Comparison of ENCODE assay signal across 8 mouse cellular contexts in the genomic region with DNA sequence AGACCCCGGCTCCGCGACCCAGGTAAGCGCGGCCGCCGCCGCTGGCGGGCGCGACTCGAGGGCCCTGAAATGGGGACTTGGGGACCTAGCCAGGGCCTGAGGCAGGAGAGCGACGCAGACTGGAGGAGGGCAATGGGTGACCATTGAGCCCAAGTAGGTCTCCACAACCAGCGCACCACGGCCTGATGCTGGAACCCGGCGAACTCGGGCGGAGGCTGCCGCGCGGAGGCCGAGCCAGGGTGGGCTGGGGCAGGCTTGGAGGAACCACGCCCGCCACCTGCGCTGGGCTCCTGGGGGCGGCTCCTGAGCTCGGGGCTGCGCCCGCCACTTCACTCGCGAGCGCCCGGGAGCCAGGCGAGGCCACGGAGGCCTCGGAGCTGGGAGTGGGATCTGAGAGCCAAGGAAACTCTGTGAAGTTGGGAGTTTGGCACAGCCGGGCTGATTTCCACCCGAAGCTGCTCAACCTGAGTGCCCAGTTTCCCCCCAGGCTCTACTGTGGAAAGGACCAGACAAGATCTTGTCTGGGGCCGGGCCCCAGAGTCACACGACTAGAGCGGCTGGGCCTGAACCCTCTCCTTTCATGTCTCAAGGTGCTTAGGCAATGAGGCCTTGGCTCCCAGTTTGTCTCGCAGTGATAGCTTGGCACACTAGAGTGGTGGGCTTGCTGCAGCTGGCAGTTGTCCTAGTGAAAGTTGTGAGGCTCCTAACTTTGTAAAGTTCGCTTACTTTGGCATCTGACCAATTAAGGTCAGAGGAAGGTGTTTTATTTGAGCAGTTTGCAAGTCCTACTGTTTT. TPM values are rescaled to one million over a fixed set of nuclear protein-coding genes. Genes with fewer than 3 reads are reported as not detected.
A peak's percentile ranks its signal among the peaks of the same experiment; 100 is the strongest.
DNase-seq lines count a peak whose midpoint lies in the region; ATAC-seq and TF ChIP-seq lines count a peak whose summit lies in the region.

No protein-coding gene starts in this region.

- peak overlapping the region; percentile 66 for H3K9ac ChIP-seq in heart, embryonic 14.5 days (ENCODE audit: low read length)
- H3K9ac ChIP-seq in kidney, embryonic 14.5 days (ENCODE audit: low read depth, low read length), result peak overlapping the region; percentile 52
- peak overlapping the region; percentile 63 for H3K9ac ChIP-seq in midbrain, embryonic 12.5 days (replicated peaks)

- no peak for TF ChIP-seq POLR2A in bone marrow macrophage, adult 2 months (IDR thresholded peaks at IDR 0.05; ENCODE audit: borderline replicate concordance, low read depth, low read length)

- H3K27me3 ChIP-seq in heart, embryonic 14.5 days (ENCODE audit: control insufficient read depth, insufficient read depth, low read length), result peaks cover 62% of the 10 kb centered on the region
- peaks cover 63% of the 10 kb centered on the region for H3K27me3 ChIP-seq in forebrain, embryonic 10.5 days (ENCODE audit: poor library complexity, severe bottlenecking)
- H3K27me3 ChIP-seq in kidney, embryonic 14.5 days (ENCODE audit: control insufficient read depth, insufficient read depth, low read length), result peaks cover 19% of the 10 kb centered on the region
- H3K27me3 ChIP-seq in midbrain, embryonic 12.5 days, result peaks cover 53% of the 10 kb centered on the region

- no peak for TF ChIP-seq CTCF in bone marrow macrophage, adult 2 months (IDR thresholded peaks at IDR 0.05; ENCODE audit: low read depth, low read length)

- H3K4me1 ChIP-seq in heart, embryonic 14.5 days (ENCODE audit: control insufficient read depth in 2 of 2, insufficient read depth in 2 of 2, low read length in 2 of 2), result peaks cover 2 to 7% of the 10 kb centered on the region in 2 experiments; a peak in 2 of 4 replicates
- H3K4me1 ChIP-seq in bone marrow macrophage, adult 2 months (ENCODE audit: control insufficient read depth, insufficient read depth, low read length), result no peaks in the 10 kb centered on the region
- H3K4me1 ChIP-seq in forebrain, embryonic 10.5 days, result peaks cover 16% of the 10 kb centered on the region
- H3K4me1 ChIP-seq in kidney, embryonic 14.5 days (ENCODE audit: control insufficient read depth, insufficient read depth, low read length), result 0 out of 2 replicates have a peak, but pooled peaks cover 5% of the 10 kb centered on the region
- H3K4me1 ChIP-seq in midbrain, embryonic 12.5 days, result peaks cover 5% of the 10 kb centered on the region; the same call in 1 of the 2 replicates

- DNase-seq in heart, postnatal 25 days (ENCODE audit: low spot score), result no peak
- DNase-seq in forebrain, embryonic 10.5 days (ENCODE audit: extremely low spot score, low spot score), result no peak
- peak; percentile 3 for DNase-seq in urinary bladder, postnatal 25 days (ENCODE audit: low spot score)
- no peak for DNase-seq in layer of hippocampus, adult 11-12 months (ENCODE audit: low spot score)

- no peaks in the 10 kb centered on the region for H3K9me3 ChIP-seq in heart, embryonic 14.5 days (ENCODE audit: control insufficient read depth, low read length)
- no peaks in the 10 kb centered on the region for H3K9me3 ChIP-seq in forebrain, embryonic 10.5 days
- H3K9me3 ChIP-seq in kidney, embryonic 14.5 days (ENCODE audit: control insufficient read depth, low read length), result no peaks in the 10 kb centered on the region
- H3K9me3 ChIP-seq in midbrain, embryonic 12.5 days, result no peaks in the 10 kb centered on the region

- intact Hi-C loops in heart, postnatal 25 days (cut with DNase I), result no loop called here

- no peaks in the 10 kb centered on the region for H3K36me3 ChIP-seq in heart, embryonic 14.5 days (ENCODE audit: control insufficient read depth, insufficient read depth, low read length)
- H3K36me3 ChIP-seq in forebrain, embryonic 10.5 days (replicated peaks), result no peaks in the 10 kb centered on the region
- no peaks in the 10 kb centered on the region for H3K36me3 ChIP-seq in kidney, embryonic 14.5 days (ENCODE audit: control insufficient read depth, insufficient read depth, low read length)
- no peaks in the 10 kb centered on the region for H3K36me3 ChIP-seq in midbrain, embryonic 12.5 days

- ATAC-seq in heart, embryonic 14.5 days (ENCODE audit: insufficient number of reproducible peaks, insufficient read depth, low FRiP score, low read depth), result peak; percentile 27; the same call in 1 of the 2 replicates
- peak; percentile 50 for ATAC-seq in kidney, embryonic 14.5 days (ENCODE audit: low FRiP score, low TSS enrichment)
- peak; percentile 62 for ATAC-seq in midbrain, embryonic 12.5 days (ENCODE audit: low FRiP score, low read depth)

- peak overlapping the region; percentile 60 to 65 for H3K4me3 ChIP-seq in heart, embryonic 14.5 days (ENCODE audit: control insufficient read depth in 1 of 2, insufficient read depth in 1 of 2, low read depth in 1 of 2, low read length in 2 of 2)
- H3K4me3 ChIP-seq in bone marrow macrophage, adult 2 months (ENCODE audit: insufficient read depth, low read length), result peak overlapping the region; percentile 41
- peak overlapping the region; percentile 76 for H3K4me3 ChIP-seq in forebrain, embryonic 10.5 days
- peak overlapping the region; percentile 50 for H3K4me3 ChIP-seq in kidney, embryonic 14.5 days (ENCODE audit: low read length)
- peak overlapping the region; percentile 76 for H3K4me3 ChIP-seq in midbrain, embryonic 12.5 days

- 3% methylated on average over 45 of the region's 45 CpGs for WGBS in heart, embryonic 14.5 days
- WGBS in forebrain, embryonic 10.5 days, result 3% methylated on average over 45 of the region's 45 CpGs
- WGBS in kidney, embryonic 14.5 days, result 3% methylated on average over 34 of the region's 45 CpGs
- WGBS in midbrain, embryonic 12.5 days, result 4% methylated on average over 44 of the region's 45 CpGs

- H3K27ac ChIP-seq in heart, embryonic 14.5 days (replicated peaks in 1 of 2; ENCODE audit: control insufficient read depth in 1 of 2, insufficient read depth in 1 of 2, low read depth in 2 of 2, low read length in 2 of 2), result no peak overlapping the region
- H3K27ac ChIP-seq in bone marrow macrophage, adult 2 months (ENCODE audit: insufficient read depth, low read depth, low read length), result no peak overlapping the region
- H3K27ac ChIP-seq in forebrain, embryonic 10.5 days, result peak overlapping the region; percentile 85
- H3K27ac ChIP-seq in kidney, embryonic 14.5 days (ENCODE audit: low read depth, low read length), result no peak overlapping the region
- H3K27ac ChIP-seq in midbrain, embryonic 12.5 days (replicated peaks), result no peak overlapping the region

- H3K4me2 ChIP-seq in heart, embryonic 14.5 days (ENCODE audit: low read length), result peak overlapping the region; percentile 99
- H3K4me2 ChIP-seq in kidney, embryonic 14.5 days (replicated peaks; ENCODE audit: low read depth, low read length), result peak overlapping the region; percentile 89
- peak overlapping the region; percentile 99 for H3K4me2 ChIP-seq in midbrain, embryonic 12.5 days (replicated peaks)

RNA-seq across cellular contexts. Expression of gene Syt9, which starts 0.8 kb away (rescaled TPM):
- polyA plus RNA-seq in heart, embryonic 14.5 days (2014; fragmentation: Nextera tagmentation; extraction: Ambion mirVana), result 0.53 and 0.54 TPM in 2 replicates
- under 1 TPM in 1 of 2 experiments, not detected in 1; 0.08 TPM for total RNA-seq in heart, postnatal 25 days (2021)
- polyA plus RNA-seq in bone marrow macrophage, adult 2 months (2012; ENCODE audit: insufficient read depth, insufficient read length, missing spikeins), result not detected in 2 replicates
- polyA plus RNA-seq in forebrain, embryonic 10.5 days (2016; fragmentation: Nextera tagmentation; extraction: Ambion mirVana), result 4.3 and 4.6 TPM in 2 replicates
- 4.5 and 4.8 TPM in 2 replicates for polyA plus RNA-seq in kidney, embryonic 14.5 days (2014; fragmentation: Nextera tagmentation; extraction: Ambion mirVana)
- polyA plus RNA-seq in midbrain, embryonic 12.5 days (2016; fragmentation: Nextera tagmentation; extraction: Ambion mirVana), result 4.9 and 5.1 TPM in 2 replicates
